Mouse (Mus musculus): Measurements from ENCODE around the gene App.

- no peak for TF ChIP-seq GATA1 (IDR thresholded peaks at IDR 0.05; ENCODE audit: borderline replicate concordance, low read length)
- no peak for TF ChIP-seq FLI1 (IDR thresholded peaks at IDR 0.05; ENCODE audit: low read length)
Observed at GRCm38 (mm10) chr16:85118916-85119315, 54.6 kb downstream of the App start.

Data from megakaryocyte, embryonic 14.5 days (primary cell).